Mouse (Mus musculus) kidney, adult 8-10 months (tissue): Measurements from ENCODE around the gene Schip1.

Source experiments
- DNase-seq, 2 experiments: peaks; one replicate each; pipeline ENCODE4 v3.0.0; 2022

Gene Schip1

GRCm38 (mm10) chr3:68589220-68589840 lies 524.7 kb downstream of the Schip1 start:
- no peak for DNase-seq

- no peak for DNase-seq
Observed at GRCm38 (mm10) chr3:68590436-68590835, 525.8 kb downstream of the Schip1 start.

- DNase-seq: no peak
Observed at GRCm38 (mm10) chr3:68592575-68592974, 528.0 kb downstream of the Schip1 start.

- DNase-seq: no peak
Observed at GRCm38 (mm10) chr3:68593073-68593867, 528.7 kb downstream of the Schip1 start.

GRCm38 (mm10) chr3:68595316-68595925 lies 530.8 kb downstream of the Schip1 start:
- no peak for DNase-seq

GRCm38 (mm10) chr3:68596938-68597337 lies 532.3 kb downstream of the Schip1 start:
- no peak for DNase-seq

- DNase-seq: no peak
Observed at GRCm38 (mm10) chr3:68602891-68603290, 538.3 kb downstream of the Schip1 start.

GRCm38 (mm10) chr3:68604467-68604866 lies 539.9 kb downstream of the Schip1 start:
- DNase-seq: no peak

GRCm38 (mm10) chr3:68604962-68605361 lies 540.4 kb downstream of the Schip1 start:
- DNase-seq: no peak

- no peak for DNase-seq
Observed at GRCm38 (mm10) chr3:68605942-68606603, 541.5 kb downstream of the Schip1 start.

GRCm38 (mm10) chr3:68606730-68607129 lies 542.1 kb downstream of the Schip1 start:
- DNase-seq: no peak

- no peak for DNase-seq
Observed at GRCm38 (mm10) chr3:68607336-68607735, 542.7 kb downstream of the Schip1 start.

GRCm38 (mm10) chr3:68608848-68609497 lies 544.4 kb downstream of the Schip1 start:
- DNase-seq: no peak

- DNase-seq: no peak
Observed at GRCm38 (mm10) chr3:68610011-68610410, 545.4 kb downstream of the Schip1 start.

GRCm38 (mm10) chr3:68610598-68611261 lies 546.1 kb downstream of the Schip1 start:
- peak; percentile 47 to 73 for DNase-seq

GRCm38 (mm10) chr3:68615042-68615810 lies 550.6 kb downstream of the Schip1 start:
- peak in 1 of 2 experiments; percentile 24 for DNase-seq

- no peak for DNase-seq
Observed at GRCm38 (mm10) chr3:68616363-68616762, 551.8 kb downstream of the Schip1 start.

- DNase-seq: peak in 1 of 2 experiments; percentile 22
Observed at GRCm38 (mm10) chr3:68617708-68618107, 553.1 kb downstream of the Schip1 start.

GRCm38 (mm10) chr3:68619097-68619496 lies 554.5 kb downstream of the Schip1 start:
- DNase-seq: no peak

- no peak for DNase-seq
Observed at GRCm38 (mm10) chr3:68621971-68622370, 557.4 kb downstream of the Schip1 start.

- no peak for DNase-seq
Observed at GRCm38 (mm10) chr3:68623036-68623435, 558.4 kb downstream of the Schip1 start.
